12 mouse cellular contexts compared by ENCODE assay signal in genomic region chr2:9926194-9926904, GRCm38 (mm10). TPM values are rescaled to one million over a fixed set of nuclear protein-coding genes. Genes with fewer than 3 reads are reported as not detected.
DNase-seq lines count a peak whose midpoint lies in the region; ATAC-seq and TF ChIP-seq lines count a peak whose summit lies in the region.
"Had no signal": no experiment of that assay in that cellular context is flagged by ENCODE, and none has a peak within 500 bp of the region (broad histone marks: within the 10 kb centered on the region; RNA-seq: fewer than 3 reads in every experiment).

No protein-coding gene starts in this region.

- H3K36me3 ChIP-seq in kidney, embryonic 16.5 days (ENCODE audit: insufficient read depth, low read length): 0 out of 2 replicates have a peak, but pooled peaks cover 4% of the 10 kb centered on the region
- H3K36me3 ChIP-seq in forebrain, embryonic 15.5 days: no peaks in the 10 kb centered on the region
- H3K36me3 ChIP-seq: heart, embryonic 15.5 days had no signal

- no peak for TF ChIP-seq POLR2A in bone marrow macrophage, adult 2 months (IDR thresholded peaks at IDR 0.05; ENCODE audit: borderline replicate concordance, low read depth, low read length)

- no peak overlapping the region for H3K4me3 ChIP-seq in kidney, embryonic 16.5 days (ENCODE audit: low read length)
- H3K4me3 ChIP-seq in bone marrow macrophage, adult 2 months (ENCODE audit: insufficient read depth, low read length): no peak overlapping the region
- no peak overlapping the region for H3K4me3 ChIP-seq in forebrain, embryonic 15.5 days
- H3K4me3 ChIP-seq in left cerebral cortex, adult 2 months: no peak overlapping the region
- H3K4me3 ChIP-seq: heart, embryonic 15.5 days had no signal

- 44% methylated on average over 7 of the region's 7 CpGs for WGBS in kidney, embryonic 16.5 days
- WGBS in forebrain, embryonic 15.5 days: 20% methylated on average over 7 of the region's 7 CpGs

- peak overlapping the region; percentile 48; the same call in 1 of the 2 replicates for H3K27ac ChIP-seq in kidney, embryonic 16.5 days (ENCODE audit: low read length)
- peak overlapping the region; percentile 85 for H3K27ac ChIP-seq in bone marrow macrophage, adult 2 months (ENCODE audit: insufficient read depth, low read depth, low read length)
- H3K27ac ChIP-seq in forebrain, embryonic 15.5 days (replicated peaks): no peak overlapping the region
- H3K27ac ChIP-seq in left cerebral cortex, adult 2 months: no peak overlapping the region
- H3K27ac ChIP-seq: heart, embryonic 15.5 days had no signal

- intact Hi-C loops in left cerebral cortex, adult 2 months (cut with DNase I): no loop called here

- TF ChIP-seq CTCF in bone marrow macrophage, adult 2 months (IDR thresholded peaks at IDR 0.05; ENCODE audit: low read depth, low read length): no peak
- TF ChIP-seq CTCF in left cerebral cortex, adult 2 months (IDR thresholded peaks at IDR 0.05): no peak

- H3K27me3 ChIP-seq in kidney, embryonic 16.5 days (ENCODE audit: insufficient read depth, low read length): no peaks in the 10 kb centered on the region
- no peaks in the 10 kb centered on the region for H3K27me3 ChIP-seq in forebrain, embryonic 15.5 days
- H3K27me3 ChIP-seq: heart, embryonic 15.5 days had no signal

- DNase-seq in kidney, postnatal 10 days: no peak
- no peak for DNase-seq in MN1 (ENCODE audit: low spot score)
- DNase-seq in layer of hippocampus, adult 9-11 months: no peak
- no peak for DNase-seq in left cerebral cortex, adult 2 months (ENCODE audit: extremely low spot score in 1 of 2, low spot score in 2 of 2)

- H3K9ac ChIP-seq in kidney, embryonic 16.5 days (replicated peaks; ENCODE audit: low read length): 0 out of 2 replicates have a peak overlapping the region, but pooled peaks have one; percentile 31
- H3K9ac ChIP-seq in forebrain, embryonic 15.5 days (replicated peaks): no peak overlapping the region
- H3K9ac ChIP-seq: heart, embryonic 15.5 days had no signal

- H3K4me2 ChIP-seq in kidney, embryonic 16.5 days (replicated peaks; ENCODE audit: low read depth, low read length): no peak overlapping the region
- no peak overlapping the region for H3K4me2 ChIP-seq in forebrain, embryonic 15.5 days (replicated peaks)
- H3K4me2 ChIP-seq: heart, embryonic 15.5 days had no signal

- ATAC-seq in kidney, embryonic 16.5 days (ENCODE audit: low FRiP score, low TSS enrichment): peak; percentile 54; the same call in 1 of the 2 replicates
- peak; percentile 57; the same call in 1 of the 2 replicates for ATAC-seq in forebrain, embryonic 15.5 days (replicated peaks)
- ATAC-seq in monocyte, adult 5-6 weeks (replicated peaks; ENCODE audit: insufficient number of reproducible peaks, low FRiP score, low TSS enrichment, poor library complexity, severe bottlenecking): peak; percentile 51; the same call in 1 of the 2 replicates

- H3K4me1 ChIP-seq in kidney, embryonic 16.5 days (ENCODE audit: insufficient read depth, low read length): 0 out of 2 replicates have a peak, but pooled peaks cover 4% of the 10 kb centered on the region
- peaks cover 18% of the 10 kb centered on the region for H3K4me1 ChIP-seq in bone marrow macrophage, adult 2 months (ENCODE audit: control insufficient read depth, insufficient read depth, low read length)
- H3K4me1 ChIP-seq in forebrain, embryonic 15.5 days: peaks cover 7% of the 10 kb centered on the region

- no peaks in the 10 kb centered on the region for H3K9me3 ChIP-seq in kidney, embryonic 16.5 days (ENCODE audit: low read length)
- H3K9me3 ChIP-seq in forebrain, embryonic 15.5 days: no peaks in the 10 kb centered on the region
- H3K9me3 ChIP-seq: G1E; heart, embryonic 15.5 days had no signal

RNA-seq across cellular contexts. Expression of gene Gata3, which starts 36.5 kb away (rescaled TPM):
- polyA plus RNA-seq in kidney, embryonic 16.5 days (2015; fragmentation: Nextera tagmentation; extraction: Ambion mirVana): 103 and 117 TPM in 2 replicates
- polyA plus RNA-seq in bone marrow macrophage, adult 2 months (2012; ENCODE audit: insufficient read depth, insufficient read length, missing spikeins): 1.9 TPM in 1 of 2 replicates, not detected in the other
- polyA plus RNA-seq in forebrain, embryonic 15.5 days (2015; fragmentation: Nextera tagmentation; extraction: Ambion mirVana): 1.1 and 2.3 TPM in 2 replicates
- total RNA-seq in monocyte, adult 5-6 weeks (2017): 2.2 to 10.5 TPM (median 2.9 TPM) in 3 replicates
- not detected for total RNA-seq in left cerebral cortex, adult 2 months (2021)

RNA-seq across cellular contexts. Expression of gene 9230102O04Rik, which starts 37.0 kb away (rescaled TPM):
- 6.7 and 7.2 TPM in 2 replicates for polyA plus RNA-seq in kidney, embryonic 16.5 days (2015; fragmentation: Nextera tagmentation; extraction: Ambion mirVana)
- polyA plus RNA-seq in bone marrow macrophage, adult 2 months (2012; ENCODE audit: insufficient read depth, insufficient read length, missing spikeins): not detected in 2 replicates
- polyA plus RNA-seq in forebrain, embryonic 15.5 days (2015; fragmentation: Nextera tagmentation; extraction: Ambion mirVana): not detected in 2 replicates
- not detected in 3 replicates for total RNA-seq in monocyte, adult 5-6 weeks (2017)
- not detected for total RNA-seq in left cerebral cortex, adult 2 months (2021)
- total RNA-seq: layer of hippocampus, adult 8-10 months had no signal
- polyA plus RNA-seq: heart, embryonic 15.5 days; thymus, postnatal 0 days had no signal

RNA-seq across cellular contexts. Expression of gene 4930412O13Rik, which starts 45.3 kb away (rescaled TPM):
- 2.8 and 3.2 TPM in 2 replicates for polyA plus RNA-seq in kidney, embryonic 16.5 days (2015; fragmentation: Nextera tagmentation; extraction: Ambion mirVana)
- not detected in 2 replicates for polyA plus RNA-seq in bone marrow macrophage, adult 2 months (2012; ENCODE audit: insufficient read depth, insufficient read length, missing spikeins)
- not detected in 2 replicates for polyA plus RNA-seq in forebrain, embryonic 15.5 days (2015; fragmentation: Nextera tagmentation; extraction: Ambion mirVana)
- total RNA-seq in monocyte, adult 5-6 weeks (2017): not detected in 3 replicates
- not detected for total RNA-seq in left cerebral cortex, adult 2 months (2021)
- total RNA-seq: G1E; layer of hippocampus, adult 8-10 months had no signal
- polyA plus RNA-seq: G1E; thymus, postnatal 0 days had no signal

Comparison
In these comparisons a context has a peak if more than half of its experiments do, and no peak if none do; other contexts are left out.
1. H3K27ac ChIP-seq: peak in kidney, embryonic 16.5 days (single experiment) and bone marrow macrophage, adult 2 months (single experiment); none in forebrain, embryonic 15.5 days (single experiment) and left cerebral cortex, adult 2 months (single experiment).
2. RNA of gene Gata3, which starts 36.5 kb away (polyA plus RNA-seq): 103 to 117 TPM in kidney, embryonic 16.5 days; 1.1 to 2.3 TPM in forebrain, embryonic 15.5 days and 1.9 TPM in bone marrow macrophage, adult 2 months; every median in the first group is over 10 times any median in the second.
3. Peak in every context shown above with its lines, with median percentiles within 50 percentile points of each other: ATAC-seq.